Mouse (Mus musculus) urinary bladder, postnatal 25 days (tissue): ENCODE results near the gene Hoxd8.

Source experiments
- DNase-seq: peaks from one replicate; pipeline ENCODE4 v3.0.0; 2022; ENCODE audit warnings: low spot score

Gene Hoxd8

DNA sequence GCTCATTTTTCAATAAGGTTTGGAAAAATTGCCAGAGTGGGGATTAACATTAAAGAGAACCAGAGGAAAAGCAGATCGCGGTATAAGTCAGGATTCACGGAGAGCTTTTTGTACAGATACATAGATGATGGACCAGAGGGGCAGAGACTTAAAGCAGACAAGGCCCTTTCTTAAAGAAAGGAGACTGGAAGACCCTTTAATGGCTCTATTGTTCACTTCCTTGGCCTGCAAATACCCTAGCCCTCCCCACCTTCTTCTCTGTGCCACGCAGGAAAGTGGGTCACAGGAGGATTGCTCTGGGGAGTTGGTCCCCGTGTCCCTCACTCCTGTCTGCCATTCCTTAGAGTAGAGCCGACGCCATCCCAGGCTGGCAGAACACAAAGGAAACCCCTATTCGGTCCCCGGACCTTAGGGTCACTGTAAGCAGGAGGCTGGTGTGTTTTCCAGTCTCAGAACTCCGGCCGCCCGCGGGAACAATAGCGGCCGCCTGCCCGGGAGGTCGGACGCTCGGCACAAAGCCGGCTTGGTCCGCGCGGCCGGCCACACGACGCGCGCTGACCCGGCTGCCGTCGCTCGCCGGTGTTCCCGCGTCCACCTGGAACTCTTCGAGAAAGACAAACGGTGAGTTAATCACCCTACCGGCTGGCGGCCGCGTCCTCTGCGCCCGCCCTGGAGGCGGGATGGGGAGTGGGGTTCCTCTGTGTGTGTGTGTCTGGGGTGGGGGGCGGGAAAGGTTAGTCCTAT, 48.2 kb downstream of the Hoxd8 start:
- DNase-seq, result no peak

DNA sequence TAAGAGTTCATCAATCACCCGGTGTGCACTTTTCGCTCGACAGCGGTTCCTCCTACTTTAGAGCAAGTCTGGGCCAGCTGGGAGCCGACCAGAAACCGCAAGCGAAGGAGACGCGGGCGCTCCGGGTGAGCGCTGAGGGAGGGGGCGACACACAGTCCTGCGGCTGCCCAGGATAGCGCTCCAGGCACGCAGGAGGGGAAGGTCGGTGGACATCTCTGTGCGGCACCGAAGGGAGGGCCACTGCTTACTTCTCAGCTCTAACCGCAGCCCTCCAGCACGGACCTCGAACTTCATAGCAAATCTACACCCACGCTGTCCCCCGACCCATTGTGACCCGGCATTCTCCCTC, 48.7 kb downstream of the Hoxd8 start:
- DNase-seq, result no peak

DNA sequence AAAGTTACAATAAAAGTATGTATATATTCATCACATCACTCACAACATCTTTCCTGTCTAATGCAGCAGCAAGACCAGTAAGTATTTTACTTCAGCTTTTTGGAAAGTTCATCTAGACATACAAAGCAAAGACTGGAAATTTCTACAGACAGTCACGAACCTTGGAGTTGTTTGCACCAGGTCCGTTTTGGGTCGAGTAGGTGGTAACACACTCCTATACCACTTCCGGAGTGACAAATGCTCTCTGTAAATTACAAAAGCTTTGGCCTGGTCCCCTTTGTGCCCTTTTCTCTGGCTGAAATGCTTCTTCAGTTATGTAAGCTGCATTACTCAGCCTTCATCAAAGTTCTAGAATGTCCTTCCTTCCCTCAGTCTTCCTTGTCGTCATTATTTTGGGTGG, 49.3 kb downstream of the Hoxd8 start:
- no peak for DNase-seq
